Mouse (Mus musculus): ENCODE measurements around the gene Gm44503.

DNA sequence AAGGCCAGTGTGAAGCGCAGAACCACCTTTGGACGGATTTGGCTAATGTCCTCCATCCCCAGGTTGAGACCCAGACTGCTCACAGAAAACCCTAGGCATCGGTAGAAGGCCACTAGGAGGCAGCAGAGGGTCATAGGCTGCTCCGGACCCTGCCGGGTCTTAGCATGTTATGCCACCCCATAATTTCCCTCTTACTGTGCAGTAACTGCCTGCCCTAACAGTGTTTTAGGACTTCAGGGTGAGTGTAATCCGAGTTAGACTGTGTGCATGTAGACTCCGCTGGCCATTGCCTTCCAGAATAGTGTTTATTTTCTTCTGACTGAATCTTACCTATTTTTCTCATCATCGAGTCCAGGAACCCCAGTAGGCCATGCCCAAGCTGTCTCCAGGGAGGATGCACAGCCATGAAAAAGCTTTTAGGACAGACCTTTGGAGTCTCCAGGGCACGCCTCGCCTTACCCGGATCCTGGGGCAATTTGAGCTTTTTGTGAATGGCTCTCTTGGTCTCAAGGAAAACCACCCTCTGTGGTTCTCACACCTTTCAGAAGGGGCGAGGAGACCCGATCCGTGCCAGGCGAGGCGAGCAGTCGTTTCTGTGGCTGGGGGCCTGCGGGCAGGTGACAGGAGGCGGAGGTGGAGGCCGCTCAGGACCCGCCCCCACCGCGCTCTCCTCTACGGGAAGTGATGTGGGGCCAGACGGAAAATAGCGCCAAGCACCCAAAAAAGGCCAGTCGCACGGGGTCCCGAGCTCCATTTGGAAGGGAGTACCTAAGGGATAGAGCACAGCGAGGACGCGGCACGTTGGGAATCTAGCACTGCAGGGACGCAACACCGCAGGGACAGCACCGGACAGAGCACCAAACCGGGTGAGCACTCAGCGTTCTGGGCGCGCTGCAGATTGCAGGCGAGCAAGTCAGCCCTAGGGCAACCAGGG lies 85.8 kb downstream of the Gm44503 start, which contains the start of gene Rab27a:
- TF ChIP-seq CTCF (IDR thresholded peaks at IDR 0.05; ENCODE audit: low read depth) (peak; percentile 97), EP300 (optimal IDR thresholded peaks at IDR 0.05) (no peak)
